Mouse (Mus musculus) CH12.LX (cell line): ENCODE measurements around the gene Dock3. TPM values are rescaled to one million over a fixed set of nuclear protein-coding genes. Genes with fewer than 3 reads are reported as not detected.

Source experiments
- DNase-seq: peaks from one replicate; pipeline ENCODE4 v3.0.0-alpha.2; 2013; ENCODE audit errors: extremely low read depth
- H3K27ac ChIP-seq: 2 replicates; pipeline ENCODE4 v1.5.1; 2012; ENCODE audit warnings: low read depth, mild to moderate bottlenecking, control low read depth, moderate library complexity; ENCODE audit not compliant: insufficient read depth
- H3K27me3 ChIP-seq: replicated peaks from 2 replicates; pipeline ENCODE3; 2012; ENCODE audit warnings: inconsistent platforms
- H3K36me3 ChIP-seq, 2 experiments: replicated peaks in 1 of 2; 2 replicates each; pipeline versions ENCODE3 to v1.6.1; 2012; ENCODE audit warnings: inconsistent platforms in 1 of 2, low read length in 1 of 2, mild to moderate bottlenecking in 1 of 2, mixed read lengths in 1 of 2, moderate library complexity in 1 of 2; ENCODE audit not compliant: control insufficient read depth in 1 of 2, insufficient read depth in 1 of 2
- H3K4me1 ChIP-seq, 2 experiments: 2 replicates each; pipeline ENCODE4 v1.6.1; 2012; ENCODE audit warnings: inconsistent platforms in 1 of 2, moderate library complexity in 1 of 2; ENCODE audit not compliant: insufficient read depth in 2 of 2, control insufficient read depth in 1 of 2
- H3K4me2 ChIP-seq: 2 replicates; pipeline ENCODE4 v1.6.1; 2012; ENCODE audit warnings: low read depth, mild to moderate bottlenecking, control low read depth; ENCODE audit not compliant: poor library complexity, insufficient read depth, severe bottlenecking
- H3K4me3 ChIP-seq, 3 experiments: fragments of 150-350 bp in 1 of 3; sonication (generic) in 1 of 3; replicated peaks in 1 of 3; 2 replicates each; pipeline versions ENCODE3 to v1.5.1; 2011 to 2012; ENCODE audit warnings: low read depth in 2 of 3, low read length in 2 of 3, mild to moderate bottlenecking in 2 of 3, moderate library complexity in 2 of 3, control low read depth in 1 of 3, improper control_type of control experiment in 1 of 3, inconsistent platforms in 1 of 3, mixed read lengths in 1 of 3; ENCODE audit not compliant: poor library complexity in 1 of 3
- H3K79me2 ChIP-seq: replicated peaks from 2 replicates; pipeline ENCODE4 v1.6.1; 2012; ENCODE audit warnings: mild to moderate bottlenecking, moderate library complexity; ENCODE audit not compliant: control insufficient read depth, poor library complexity, insufficient read depth, severe bottlenecking; ENCODE audit errors: extremely low read depth
- H3K9ac ChIP-seq: 2 replicates; pipeline ENCODE4 v1.6.1; 2012; ENCODE audit warnings: low read depth, mild to moderate bottlenecking, control low read depth, moderate library complexity; ENCODE audit not compliant: insufficient read depth
- H3K9me3 ChIP-seq: replicated peaks from 2 replicates; pipeline ENCODE3; 2012; ENCODE audit warnings: low read length, inconsistent platforms, mixed read lengths
- BHLHE40 ChIP-seq: IDR thresholded peaks from 2 replicates; pipeline ENCODE4 v1.6.1; 2011; ENCODE audit warnings: mild to moderate bottlenecking, low read depth, low read length, improper control_type of control experiment
- CHD1 ChIP-seq: IDR thresholded peaks from 2 replicates; pipeline ENCODE4 v1.6.1; 2012; ENCODE audit warnings: low read depth, low read length, improper control_type of control experiment, inconsistent platforms
- CHD2 ChIP-seq: IDR thresholded peaks from 2 replicates; pipeline ENCODE4 v1.6.1; 2011; ENCODE audit warnings: low read length, improper control_type of control experiment
- CTCF ChIP-seq, 2 experiments: IDR thresholded peaks in 1 of 2; conservative IDR thresholded peaks in 1 of 2; 2 replicates each; pipeline ENCODE4 v1.5.1; 2011 to 2012; ENCODE audit warnings: low read depth in 2 of 2, low read length in 2 of 2, improper control_type of control experiment in 1 of 2, inconsistent platforms in 1 of 2, mild to moderate bottlenecking in 1 of 2, moderate library complexity in 1 of 2
- E2F4 ChIP-seq: IDR thresholded peaks from 2 replicates; pipeline ENCODE4 v1.6.1; 2011; ENCODE audit warnings: low read depth, low read length, improper control_type of control experiment; ENCODE audit not compliant: insufficient replicate concordance
- EP300 ChIP-seq: IDR thresholded peaks from 2 replicates; pipeline ENCODE4 v1.6.1; 2011; ENCODE audit warnings: low read length, improper control_type of control experiment
- HCFC1 ChIP-seq: IDR thresholded peaks from 2 replicates; pipeline ENCODE4 v1.6.1; 2012; ENCODE audit warnings: low read depth, mild to moderate bottlenecking, inconsistent platforms, low read length, improper control_type of control experiment
- IRF4 ChIP-seq: IDR thresholded peaks from 2 replicates; pipeline ENCODE4 v1.6.1; 2014; ENCODE audit warnings: low read depth, mild to moderate bottlenecking, inconsistent platforms, low read length, improper control_type of control experiment
- JUN ChIP-seq: IDR thresholded peaks from 2 replicates; pipeline ENCODE4 v1.6.1; 2011; ENCODE audit warnings: low read depth, mild to moderate bottlenecking, low read length, improper control_type of control experiment, moderate library complexity; ENCODE audit not compliant: insufficient read depth
- JUND ChIP-seq: conservative IDR thresholded peaks from 2 replicates; pipeline ENCODE4 v1.6.1; 2011; ENCODE audit warnings: low read depth, low read length, improper control_type of control experiment
- KAT2A ChIP-seq: IDR thresholded peaks from 2 replicates; pipeline ENCODE4 v1.6.1; 2012; ENCODE audit warnings: low read length, improper control_type of control experiment, inconsistent platforms; ENCODE audit not compliant: insufficient replicate concordance
- MAX ChIP-seq: IDR thresholded peaks from 2 replicates; pipeline ENCODE4 v1.6.1; 2011; ENCODE audit warnings: low read length, improper control_type of control experiment
- MAZ ChIP-seq: IDR thresholded peaks from 2 replicates; pipeline ENCODE4 v1.6.1; 2012; ENCODE audit warnings: low read depth, mild to moderate bottlenecking, inconsistent platforms, low read length, improper control_type of control experiment, moderate library complexity
- MEF2A ChIP-seq: IDR thresholded peaks from 2 replicates; pipeline ENCODE4 v1.6.1; 2014; ENCODE audit warnings: low read depth, mild to moderate bottlenecking, inconsistent platforms, low read length, improper control_type of control experiment, borderline replicate concordance
- MXI1 ChIP-seq: IDR thresholded peaks from 2 replicates; pipeline ENCODE4 v1.6.1; 2011; ENCODE audit warnings: mild to moderate bottlenecking, low read depth, low read length, improper control_type of control experiment
- NELFE ChIP-seq: IDR thresholded peaks from 2 replicates; pipeline ENCODE4 v1.6.1; 2011; ENCODE audit warnings: low read depth, low read length, improper control_type of control experiment
- NRF1 ChIP-seq: IDR thresholded peaks from 2 replicates; pipeline ENCODE4 v1.6.1; 2014; ENCODE audit warnings: low read depth, mild to moderate bottlenecking, inconsistent platforms, low read length, improper control_type of control experiment, moderate library complexity
- PAX5 ChIP-seq: IDR thresholded peaks from 2 replicates; pipeline ENCODE4 v1.6.1; 2012; ENCODE audit warnings: low read length, inconsistent platforms, mixed read lengths
- POLR2A ChIP-seq: IDR thresholded peaks from 2 replicates; pipeline ENCODE4 v1.6.1; 2011; ENCODE audit warnings: low read depth, mild to moderate bottlenecking, improper control_type of control experiment, low read length
- RAD21 ChIP-seq: IDR thresholded peaks from 2 replicates; pipeline ENCODE4 v1.6.1; 2011; ENCODE audit warnings: low read depth, mild to moderate bottlenecking, low read length, improper control_type of control experiment, moderate library complexity
- RCOR1 ChIP-seq: conservative IDR thresholded peaks from 2 replicates; pipeline ENCODE4 v1.6.1; 2012; ENCODE audit warnings: low read depth, mild to moderate bottlenecking, inconsistent platforms, low read length, improper control_type of control experiment
- SIN3A ChIP-seq: IDR thresholded peaks from 2 replicates; pipeline ENCODE4 v1.6.1; 2012; ENCODE audit warnings: low read length, improper control_type of control experiment, inconsistent platforms
- SMC3 ChIP-seq: IDR thresholded peaks from 2 replicates; pipeline ENCODE4 v1.6.1; 2011; ENCODE audit warnings: low read depth, low read length, improper control_type of control experiment
- TCF12 ChIP-seq: IDR thresholded peaks from 2 replicates; pipeline ENCODE4 v1.6.1; 2014; ENCODE audit warnings: low read depth, mild to moderate bottlenecking, inconsistent platforms, low read length, improper control_type of control experiment
- USF1 ChIP-seq: IDR thresholded peaks from 2 replicates; pipeline ENCODE4 v1.6.1; 2014; ENCODE audit warnings: low read depth, mild to moderate bottlenecking, inconsistent platforms, low read length, improper control_type of control experiment
- USF2 ChIP-seq: conservative IDR thresholded peaks from 2 replicates; pipeline ENCODE4 v1.6.1; 2011; ENCODE audit warnings: low read depth, low read length, improper control_type of control experiment
- ZKSCAN1 ChIP-seq: IDR thresholded peaks from 2 replicates; pipeline ENCODE4 v1.6.1; 2012; ENCODE audit warnings: low read depth, inconsistent platforms, low read length, improper control_type of control experiment, borderline replicate concordance
- ZMIZ1 ChIP-seq: IDR thresholded peaks from 2 replicates; pipeline ENCODE4 v1.6.1; 2012; ENCODE audit warnings: low read depth, mild to moderate bottlenecking, inconsistent platforms, low read length, improper control_type of control experiment
- ZNF384 ChIP-seq: IDR thresholded peaks from 2 replicates; pipeline ENCODE4 v1.6.1; 2012; ENCODE audit warnings: low read depth, low read length, improper control_type of control experiment, inconsistent platforms
- dilution Hi-C: fragments of 300-500 bp; cut with MboI; formaldehyde crosslinking; loops from 2 replicates; pipeline ENCODE4 v1.14.3; 2020; ENCODE audit warnings: low sequenced_read_pairs; ENCODE audit not compliant: extremely low pct_unique_long_range_greater_than_20kb, extremely low pct_ligation_motif_present
- in situ Hi-C: fragments of 300-500 bp; cut with MboI; formaldehyde crosslinking; loops from 3 replicates; pipeline ENCODE4 v1.14.3; 2019; ENCODE audit warnings: low sequenced_read_pairs, low pct_ligation_motif_present, low pct_unique_long_range_greater_than_20kb, mixed read lengths
- polyA plus RNA-seq: library from polyadenylated mRNA; unstranded; fragments of >175 nt; gene quantifications from 2 replicates; pipeline ENCODE4 v1.2.1, GENCODE M21; 2012; ENCODE audit warnings: low read depth; ENCODE audit not compliant: insufficient read length
- total RNA-seq, 2 experiments: library from RNA; depleted of rRNA; stranded (reverse); fragments of 300-350 nt in 1 of 2; fragments of >200 nt in 1 of 2; gene quantifications; 2 replicates each; pipeline ENCODE4 v1.2.3; 2012 to 2014

Gene Dock3
- total and polyA plus RNA-seq, 3 experiments, result 0.30 TPM; not detected in 2

DNA sequence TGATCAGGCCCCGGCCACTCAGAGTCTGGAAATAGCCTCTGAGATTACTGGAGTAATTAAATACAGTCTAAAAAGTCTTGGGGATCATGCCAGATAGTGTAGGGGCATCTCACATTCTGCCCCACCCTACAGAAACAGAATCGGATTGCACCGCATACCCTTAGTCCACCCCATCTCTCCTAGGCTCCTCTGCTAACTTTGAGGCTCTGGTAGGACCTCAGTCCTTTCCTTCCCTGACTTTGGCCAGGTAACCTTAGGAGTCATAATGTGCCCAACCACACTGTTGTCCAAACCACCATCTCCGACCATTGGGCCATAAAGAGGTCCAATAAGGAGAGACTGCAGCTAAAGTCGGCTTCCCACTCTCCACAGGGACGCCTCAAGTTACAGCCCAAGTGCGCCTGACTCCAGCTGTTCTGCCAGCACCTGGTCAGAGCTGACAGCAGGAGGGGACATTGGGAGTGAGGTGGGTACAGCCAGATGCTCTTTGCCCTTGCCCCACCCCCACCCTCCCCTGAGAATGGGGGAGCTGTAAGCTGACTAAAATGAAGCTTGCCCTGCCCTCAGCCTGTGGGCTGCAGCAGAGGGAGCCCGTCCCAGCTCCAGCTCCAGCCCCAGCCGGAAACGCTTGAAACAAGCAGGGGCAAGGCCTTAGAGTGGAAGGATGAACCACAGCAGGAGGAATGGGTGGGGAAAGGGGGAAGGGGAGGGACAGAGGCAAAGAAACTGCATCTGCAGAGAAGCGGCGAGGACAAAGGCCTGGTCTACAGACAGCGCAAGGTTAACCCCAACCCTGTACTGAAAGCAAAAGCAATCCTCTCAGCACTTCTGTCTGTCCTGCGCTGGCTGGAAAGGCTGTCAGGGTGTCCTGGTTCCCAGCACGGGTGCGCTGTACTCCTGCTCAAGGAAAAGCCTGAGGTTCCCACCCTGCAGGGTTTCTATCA is 47.9 kb upstream of the Dock3 start:
- Histone ChIP-seq H3K4me2 (peak overlapping the region; percentile 71), H3K79me2 (no peaks in the 10 kb centered on the region), H3K36me3 (peaks cover 3 to 55% of the 10 kb centered on the region in 2 experiments), H3K9me3 (no peaks in the 10 kb centered on the region), H3K27ac (peak overlapping the region; percentile 2; the same call in 1 of the 2 replicates), H3K4me1 (peaks cover 23 to 42% of the 10 kb centered on the region in 2 experiments), H3K4me3 (peak overlapping the region; percentile 3 to 41 (median 31)), H3K27me3 (no peaks in the 10 kb centered on the region), H3K9ac (0 out of 2 replicates have a peak overlapping the region, but pooled peaks have one; percentile 4)
- dilution Hi-C loops, result no loop called here
- in situ Hi-C loops, result loop anchor here (25.0 kb wide), 1 partner anchor 617 kb away; the partner anchor contains the start of gene Grm2
- no peak for DNase-seq
- TF ChIP-seq USF1 (no peak), E2F4 (no peak), ZNF384 (no peak), TCF12 (peak; percentile 48; the same call in 1 of the 2 replicates), PAX5 (no peak), MAZ (0 out of 2 replicates have a peak, but pooled peaks have one; percentile 26), EP300 (no peak), CHD1 (no peak), JUN (no peak), POLR2A (0 out of 2 replicates have a peak, but pooled peaks have one; percentile 19), ZKSCAN1 (no peak), JUND (no peak), MXI1 (no peak), BHLHE40 (0 out of 2 replicates have a peak, but pooled peaks have one; percentile 8), SIN3A (0 out of 2 replicates have a peak, but pooled peaks have one; percentile 22), HCFC1 (no peak), NRF1 (no peak), CHD2 (peak; percentile 75), KAT2A (no peak), NELFE (no peak), USF2 (no peak), RCOR1 (no peak), SMC3 (no peak), MEF2A (no peak), MAX (no peak), CTCF (conservative IDR thresholded peaks at IDR 0.05 in 1 of 2, IDR thresholded peaks at IDR 0.05 in 1 of 2; ENCODE audit: low read depth in 2 of 2, low read length in 2 of 2) (no peak), RAD21 (no peak), IRF4 (peak; percentile 37; the same call in 1 of the 2 replicates), ZMIZ1 (no peak)
